In the genomic region with DNA sequence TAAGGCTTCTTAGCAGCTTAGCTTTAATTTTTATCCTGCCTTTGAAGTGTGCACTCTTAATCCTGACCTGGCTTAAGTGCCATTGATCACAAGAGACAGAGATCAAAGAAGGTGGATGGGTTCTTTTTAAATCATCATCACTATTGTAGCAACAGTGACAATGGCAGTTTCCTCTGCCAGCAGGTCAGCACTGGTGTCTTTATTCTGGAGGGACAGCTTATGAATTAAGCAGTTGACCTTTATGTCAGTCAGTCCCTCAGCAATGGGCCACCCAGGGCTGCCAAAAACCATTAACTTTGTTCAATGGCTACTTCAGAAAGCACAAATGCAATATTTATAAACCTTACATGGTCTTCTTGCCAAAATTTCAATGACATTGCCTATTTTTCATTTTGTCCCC, we compare ENCODE assay signal across 15 mouse cellular contexts.
"Had no signal": no experiment of that assay in that cellular context is flagged by ENCODE, and none has a peak within 500 bp of the region (broad histone marks: within the 10 kb centered on the region; RNA-seq: fewer than 3 reads in every experiment).

No protein-coding gene starts in this region.

- H3K4me1 ChIP-seq: limb, embryonic 13.5 days; megakaryocyte, embryonic 14.5 days; neural tube, embryonic 12.5 days; stomach, embryonic 15.5 days had no signal

- H3K27ac ChIP-seq: limb, embryonic 13.5 days; liver, embryonic 14.5 days; neural tube, embryonic 12.5 days; stomach, embryonic 15.5 days had no signal

- H3K4me2 ChIP-seq: limb, embryonic 13.5 days; neural tube, embryonic 12.5 days; stomach, embryonic 15.5 days had no signal

- H3K27me3 ChIP-seq: limb, embryonic 13.5 days; megakaryocyte, embryonic 14.5 days; neural tube, embryonic 12.5 days; stomach, embryonic 15.5 days had no signal

- ATAC-seq: inflammation-experienced regulatory T-cells, adult 6 months; intestine, postnatal 0 days; lung, postnatal 0 days had no signal

- H3K9ac ChIP-seq: limb, embryonic 13.5 days; liver, embryonic 14.5 days; neural tube, embryonic 12.5 days; stomach, embryonic 15.5 days had no signal

- H3K4me3 ChIP-seq: limb, embryonic 13.5 days; megakaryocyte, embryonic 14.5 days; neural tube, embryonic 12.5 days; stomach, embryonic 15.5 days had no signal

- H3K36me3 ChIP-seq: limb, embryonic 13.5 days; neural tube, embryonic 12.5 days; stomach, embryonic 15.5 days had no signal

- H3K9me3 ChIP-seq: limb, embryonic 13.5 days; megakaryocyte, embryonic 14.5 days; neural tube, embryonic 12.5 days; stomach, embryonic 15.5 days had no signal

- DNase-seq: kidney, adult 8-10 months; kidney, postnatal 36 days; lung, adult 18-20 months; lung, postnatal 4 days; right cerebral cortex, postnatal 14 days; thymus, adult 2 months; thymus, postnatal 25 days had no signal
